ENCODE assay signal across 11 mouse cellular contexts in the genomic region with DNA sequence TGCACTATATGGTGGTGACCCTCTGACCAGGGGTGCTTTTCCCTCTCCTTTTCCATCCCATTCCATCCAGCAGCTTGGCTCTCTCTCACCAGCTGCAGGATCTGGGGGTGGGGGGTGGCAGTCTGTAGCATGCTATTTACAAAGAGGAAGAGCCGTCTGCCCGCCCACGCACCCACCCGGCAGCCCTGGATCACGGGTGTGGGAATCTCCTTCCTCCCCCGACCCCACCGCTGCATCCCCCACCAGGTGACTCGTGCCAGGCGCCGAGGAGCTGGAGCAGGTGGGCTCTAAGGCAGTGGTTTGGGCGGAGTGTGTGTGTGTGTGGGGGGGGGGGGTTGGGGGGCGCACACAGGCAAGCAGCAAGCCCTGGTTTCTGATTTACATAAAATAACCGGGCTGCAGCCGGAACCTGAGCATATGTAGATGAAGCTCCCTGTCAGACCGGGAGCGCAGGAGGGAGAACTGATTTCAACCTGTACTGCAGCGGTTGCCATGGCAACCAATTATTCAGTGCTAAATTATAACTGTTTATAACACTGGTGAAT. TPM values are rescaled to one million over a fixed set of nuclear protein-coding genes. Genes with fewer than 3 reads are reported as not detected.
DNase-seq lines count a peak whose midpoint lies in the region; ATAC-seq lines count a peak whose summit lies in the region.
"Had no signal": no experiment of that assay in that cellular context is flagged by ENCODE, and none has a peak within 500 bp of the region (broad histone marks: within the 10 kb centered on the region; RNA-seq: fewer than 3 reads in every experiment).

No protein-coding gene starts in this region.

- H3K27me3 ChIP-seq in forebrain, embryonic 14.5 days (replicated peaks; ENCODE audit: control insufficient read depth, insufficient read depth, low read length): no peaks in the 10 kb centered on the region
- H3K27me3 ChIP-seq in heart, embryonic 11.5 days (ENCODE audit: control insufficient read depth, insufficient read depth, low read length): peaks cover 53% of the 10 kb centered on the region

- no peaks in the 10 kb centered on the region for H3K36me3 ChIP-seq in forebrain, embryonic 14.5 days (ENCODE audit: control insufficient read depth, insufficient read depth, low read length)
- no peaks in the 10 kb centered on the region for H3K36me3 ChIP-seq in heart, embryonic 11.5 days (ENCODE audit: control insufficient read depth, insufficient read depth, low read length)

- WGBS in forebrain, embryonic 14.5 days: 6% methylated on average over 15 of the region's 17 CpGs
- 13% methylated on average over 17 of the region's 17 CpGs for WGBS in heart, embryonic 11.5 days (ENCODE audit: insufficient replicate concordance)

- H3K4me2 ChIP-seq in forebrain, embryonic 14.5 days (ENCODE audit: low read length): peak overlapping the region; percentile 51
- H3K4me2 ChIP-seq in heart, embryonic 11.5 days: no peak overlapping the region

- DNase-seq in layer of hippocampus, adult 11-12 months (ENCODE audit: low spot score): peak; percentile 78
- DNase-seq in layer of hippocampus, postnatal 25 days (ENCODE audit: extremely low spot score in 1 of 2, low spot score in 1 of 2): no peak
- DNase-seq in forebrain, embryonic 14.5 days (ENCODE audit: low spot score): peak; percentile 95
- peak; percentile 45 to 62 for DNase-seq in layer of hippocampus, postnatal 10 days (ENCODE audit: low spot score in 2 of 2)
- DNase-seq in right cerebral cortex, adult 2 months (ENCODE audit: low spot score in 2 of 2): peak; percentile 82
- no peak for DNase-seq in thymus, postnatal 10 days (ENCODE audit: low spot score in 2 of 2)
- no peak for DNase-seq in thymus, postnatal 25 days
- DNase-seq: kidney, adult 11 months had no signal

- no peaks in the 10 kb centered on the region for H3K9me3 ChIP-seq in forebrain, embryonic 14.5 days (replicated peaks; ENCODE audit: control insufficient read depth, low read length)
- no peaks in the 10 kb centered on the region for H3K9me3 ChIP-seq in heart, embryonic 11.5 days (replicated peaks; ENCODE audit: control insufficient read depth, low read length)

- peak overlapping the region; percentile 93 for H3K27ac ChIP-seq in forebrain, embryonic 14.5 days (ENCODE audit: low read depth, low read length)
- H3K27ac ChIP-seq in heart, embryonic 11.5 days (ENCODE audit: low read depth, low read length): no peak overlapping the region
- H3K27ac ChIP-seq: macrophage had no signal

- H3K4me3 ChIP-seq in forebrain, embryonic 14.5 days (ENCODE audit: low read depth, low read length): peak overlapping the region; percentile 16; the same call in 1 of the 2 replicates
- no peak overlapping the region for H3K4me3 ChIP-seq in heart, embryonic 11.5 days (ENCODE audit: low read depth, low read length)

- H3K9ac ChIP-seq in forebrain, embryonic 14.5 days (ENCODE audit: low read length): peak overlapping the region; percentile 45
- no peak overlapping the region for H3K9ac ChIP-seq in heart, embryonic 11.5 days (ENCODE audit: low read depth, low read length)

- peaks cover 31% of the 10 kb centered on the region for H3K4me1 ChIP-seq in forebrain, embryonic 14.5 days (ENCODE audit: control insufficient read depth, insufficient read depth, low read length)
- H3K4me1 ChIP-seq in heart, embryonic 11.5 days (ENCODE audit: control insufficient read depth, insufficient read depth, low read length): peaks cover 3% of the 10 kb centered on the region; the same call in 1 of the 2 replicates

- ATAC-seq in forebrain, embryonic 14.5 days: peak; percentile 74
- ATAC-seq in heart, embryonic 11.5 days (replicated peaks; ENCODE audit: insufficient number of reproducible peaks, low FRiP score, low TSS enrichment): no peak

RNA-seq across cellular contexts. Expression of gene Chd5, which starts 11.5 kb away (rescaled TPM):
- total RNA-seq in layer of hippocampus, postnatal 25 days (2021): 100 to 1,000 TPM; 113 to 130 TPM
- polyA plus RNA-seq in forebrain, embryonic 14.5 days (2014; fragmentation: Nextera tagmentation; extraction: Ambion mirVana): 15.6 and 18.6 TPM in 2 replicates
- total RNA-seq in layer of hippocampus, postnatal 10 days (2021): 100 to 1,000 TPM; 189 to 192 TPM
- polyA plus RNA-seq in heart, embryonic 11.5 days (2014; fragmentation: Nextera tagmentation; extraction: Ambion mirVana): 0.04 and 0.07 TPM in 2 replicates

RNA-seq across cellular contexts. Expression of gene Rpl22, which starts 24.4 kb away (rescaled TPM):
- 100 to 1,000 TPM; 200 to 205 TPM for total RNA-seq in layer of hippocampus, postnatal 25 days (2021)
- 196 and 235 TPM in 2 replicates for polyA plus RNA-seq in forebrain, embryonic 14.5 days (2014; fragmentation: Nextera tagmentation; extraction: Ambion mirVana)
- total RNA-seq in layer of hippocampus, postnatal 10 days (2021): 100 to 1,000 TPM; 283 to 319 TPM
- 285 and 300 TPM in 2 replicates for polyA plus RNA-seq in heart, embryonic 11.5 days (2014; fragmentation: Nextera tagmentation; extraction: Ambion mirVana)

RNA-seq across cellular contexts. Expression of gene Rnf207, which starts 31.1 kb away (rescaled TPM):
- total RNA-seq in layer of hippocampus, postnatal 25 days (2021): 1 to 10 TPM; 2.6 to 5.8 TPM
- 2.4 and 2.5 TPM in 2 replicates for polyA plus RNA-seq in forebrain, embryonic 14.5 days (2014; fragmentation: Nextera tagmentation; extraction: Ambion mirVana)
- total RNA-seq in layer of hippocampus, postnatal 10 days (2021): 1 to 10 TPM; 3.1 to 4.0 TPM
- 27.4 and 27.5 TPM in 2 replicates for polyA plus RNA-seq in heart, embryonic 11.5 days (2014; fragmentation: Nextera tagmentation; extraction: Ambion mirVana)
- polyA plus RNA-seq: macrophage had no signal

RNA-seq across cellular contexts. Expression of gene Icmt, which starts 52.9 kb away (rescaled TPM):
- total RNA-seq in layer of hippocampus, postnatal 25 days (2021): 10 to 100 TPM; 38.9 to 45.1 TPM
- 13.2 and 18.2 TPM in 2 replicates for polyA plus RNA-seq in forebrain, embryonic 14.5 days (2014; fragmentation: Nextera tagmentation; extraction: Ambion mirVana)
- 10 to 100 TPM; 27.9 to 33.9 TPM for total RNA-seq in layer of hippocampus, postnatal 10 days (2021)
- 15.9 and 22.6 TPM in 2 replicates for polyA plus RNA-seq in heart, embryonic 11.5 days (2014; fragmentation: Nextera tagmentation; extraction: Ambion mirVana)

RNA-seq across cellular contexts. Expression of gene Hes3, which starts 58.4 kb away (rescaled TPM):
- total RNA-seq in layer of hippocampus, postnatal 25 days (2021): not detected
- not detected in 2 replicates for polyA plus RNA-seq in forebrain, embryonic 14.5 days (2014; fragmentation: Nextera tagmentation; extraction: Ambion mirVana)
- not detected for total RNA-seq in layer of hippocampus, postnatal 10 days (2021)
- polyA plus RNA-seq in heart, embryonic 11.5 days (2014; fragmentation: Nextera tagmentation; extraction: Ambion mirVana): not detected in 2 replicates
- polyA plus RNA-seq: macrophage; stomach, embryonic 16.5 days had no signal

Comparison
In these comparisons a context has a peak if more than half of its experiments do, and no peak if none do; other contexts are left out.
1. DNase-seq: peak in layer of hippocampus, adult 11-12 months (single experiment), forebrain, embryonic 14.5 days (single experiment), layer of hippocampus, postnatal 10 days (2 of 2) and right cerebral cortex, adult 2 months (2 of 2); none in layer of hippocampus, postnatal 25 days (0 of 2), thymus, postnatal 10 days (0 of 2) and thymus, postnatal 25 days (single experiment).